Mouse (Mus musculus) erythroblast, embryonic 14.5 days (primary cell): ENCODE results near the gene Cacna1a.

ENCODE experiments used
- GATA1 ChIP-seq: IDR thresholded peaks from 2 replicates; pipeline ENCODE4 v1.6.1; 2012; ENCODE audit warnings: low read length, inconsistent platforms, mixed read lengths
- TAL1 ChIP-seq: IDR thresholded peaks from 3 replicates; pipeline ENCODE4 v1.6.1; 2012; ENCODE audit warnings: low read length, inconsistent platforms, mixed read lengths

GRCm38 (mm10) chr8:84532725-84533124 is 144.5 kb downstream of the Cacna1a start:
- TF ChIP-seq TAL1 (no peak), GATA1 (no peak)
